Mouse (Mus musculus): ENCODE data around the gene Rara. TPM values are rescaled to one million over a fixed set of nuclear protein-coding genes. Genes with fewer than 3 reads are reported as not detected.
"Not testable (repeated sequence)": the region's sequence is repeated elsewhere in the genome, so short reads cannot be mapped to it uniquely, and the experiment has no call there.

Gene Rara
- total RNA-seq (2021), result 21.8 and 27.7 TPM in 2 replicates
- long read RNA-seq, partial matches to known transcripts, result 5 of 16 reads
- long read RNA-seq, other reads (novel, unspliced or antisense), result 4 of 16 reads

GRCm38 (mm10) chr11:98927438-98928076 is at the start of gene Rara:
Gene Rara, plus strand, starts transcription at chr11:98927818.
- DNase-seq, result no peak

DNA sequence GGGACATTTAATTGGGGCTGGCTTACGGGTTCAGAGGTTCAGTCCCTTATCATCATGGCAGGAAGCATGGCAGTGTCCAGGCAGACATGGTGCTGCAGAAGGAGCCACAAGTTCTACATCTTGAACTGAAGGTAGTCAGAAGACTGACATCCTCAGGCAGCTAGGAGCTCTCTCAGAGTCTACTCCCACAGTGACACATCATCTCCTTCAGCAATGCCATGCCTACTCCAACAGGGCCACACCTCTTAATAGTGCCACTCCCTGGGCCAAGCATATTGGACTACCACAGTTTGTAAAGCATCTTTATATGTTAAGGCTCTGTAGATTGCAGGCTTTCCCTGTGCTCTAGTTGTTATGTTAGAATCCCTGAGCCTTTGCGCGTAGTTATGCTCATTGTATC is 39.9 kb upstream of the Rara start:
- no peak for DNase-seq

DNA sequence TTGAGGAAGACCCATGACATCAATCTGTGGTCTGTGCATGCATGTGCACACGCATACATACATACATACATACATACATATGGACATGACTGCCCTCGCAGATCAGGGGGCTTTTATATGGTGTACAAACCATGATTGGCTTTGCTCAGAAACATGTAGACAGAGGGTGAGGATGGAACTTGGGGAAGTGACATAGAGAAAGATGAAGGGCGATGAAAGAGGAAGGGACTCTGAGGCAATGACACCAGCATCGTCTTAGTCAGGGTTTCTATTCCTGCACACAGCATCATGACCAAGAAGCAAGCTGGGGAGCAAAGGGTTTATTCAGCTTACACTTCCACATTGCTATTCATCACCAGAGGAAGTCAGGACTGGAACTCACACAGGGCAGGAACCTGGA is 38.5 kb upstream of the Rara start:
- DNase-seq, result no peak

DNA sequence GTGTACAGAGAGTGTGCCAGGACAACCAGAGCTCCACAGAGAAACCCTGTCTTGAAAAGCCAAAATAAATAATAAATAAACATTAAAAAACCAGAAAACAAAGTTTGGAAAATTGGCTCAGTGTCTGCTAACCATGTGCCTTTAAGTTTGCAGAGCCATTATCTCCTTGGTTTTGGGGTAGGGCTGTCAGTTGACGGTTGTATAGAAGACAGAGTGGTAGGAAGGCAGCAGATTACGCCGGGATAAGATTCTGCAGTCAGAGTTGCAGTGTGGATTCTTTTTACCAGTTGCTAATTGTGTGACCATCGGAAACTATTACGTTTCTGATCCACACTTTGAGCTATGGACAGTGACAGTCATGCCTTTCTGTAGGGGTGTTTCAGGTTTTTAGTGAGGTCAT is 37.6 kb upstream of the Rara start:
- no peak for DNase-seq

DNA sequence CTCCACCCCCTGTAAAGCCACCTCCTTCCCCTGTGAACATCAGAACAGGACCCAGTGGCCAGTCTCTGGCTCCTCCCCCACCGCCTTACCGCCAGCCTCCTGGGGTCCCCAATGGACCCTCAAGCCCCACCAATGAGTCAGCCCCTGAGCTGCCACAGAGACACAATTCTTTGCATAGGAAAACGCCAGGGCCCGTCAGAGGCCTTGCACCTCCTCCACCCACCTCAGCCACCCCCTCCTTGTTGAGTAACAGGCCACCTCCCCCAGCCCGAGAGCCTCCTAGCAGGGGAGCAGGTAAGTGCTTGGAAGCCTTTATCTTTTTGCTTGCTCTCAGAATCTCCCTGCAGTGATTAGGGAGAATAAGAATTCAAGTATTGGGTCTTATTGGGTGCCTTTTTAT is 35.2 kb upstream of the Rara start:
- DNase-seq, result no peak

DNA sequence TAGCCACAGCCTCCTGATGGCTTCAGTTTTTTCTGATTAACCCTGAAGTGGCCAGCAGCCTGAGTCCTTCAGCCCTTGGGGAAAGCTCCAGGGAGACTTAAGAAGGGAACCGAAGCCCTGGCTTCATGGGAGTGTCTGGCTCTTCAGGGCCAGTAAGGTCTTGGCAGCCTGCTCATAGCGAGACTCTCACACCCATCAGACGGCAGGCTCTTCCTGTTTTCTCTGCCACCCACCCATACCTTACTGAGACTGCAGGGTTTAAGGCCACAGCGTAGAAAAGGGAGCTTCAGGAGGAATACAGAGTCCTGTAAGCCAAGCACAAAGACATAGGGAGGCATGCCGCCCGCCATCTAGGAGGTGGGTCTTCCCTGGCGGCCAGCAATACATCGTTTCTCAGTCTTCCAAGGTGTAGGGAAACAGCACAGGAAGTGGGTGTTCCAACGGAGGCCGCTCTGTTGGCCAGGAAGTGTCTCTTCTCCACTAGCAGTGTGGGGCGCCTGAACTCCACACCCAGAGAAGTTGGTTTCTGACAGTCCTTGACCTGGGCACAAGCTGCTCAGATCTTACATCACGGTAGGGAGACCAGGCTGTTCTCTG is 27.0 kb upstream of the Rara start:
- no peak for DNase-seq

DNA sequence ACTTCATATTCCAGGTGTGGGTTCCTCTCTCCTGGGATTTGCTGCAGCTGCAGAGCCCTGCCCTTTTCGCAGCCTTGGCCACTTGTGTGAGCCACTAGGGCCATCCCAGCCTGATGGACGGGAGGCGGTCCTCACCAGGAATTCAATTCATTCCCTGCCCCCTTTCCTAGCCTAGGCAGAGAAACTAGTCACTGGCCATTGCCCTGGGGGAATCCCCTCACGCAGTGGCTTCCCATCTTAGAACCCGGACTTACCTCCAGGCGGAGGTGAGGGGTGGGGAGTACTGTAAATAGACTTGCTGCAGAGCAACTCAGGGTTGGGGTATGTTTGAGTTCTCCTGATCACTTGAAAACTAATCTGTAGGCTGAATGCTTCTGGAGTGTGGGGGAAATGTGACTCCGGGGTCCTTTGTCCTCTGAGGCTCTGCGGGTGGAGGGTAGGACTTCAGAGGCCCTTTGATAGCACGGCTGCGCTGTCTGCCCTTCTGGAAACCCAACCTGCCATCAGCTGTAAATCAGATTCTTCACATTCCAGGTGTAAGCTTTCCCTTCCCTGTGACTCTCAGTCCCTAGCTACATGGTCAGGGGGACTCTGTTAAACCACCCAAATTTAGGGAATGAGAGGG is 24.9 kb upstream of the Rara start:
- no peak for DNase-seq

DNA sequence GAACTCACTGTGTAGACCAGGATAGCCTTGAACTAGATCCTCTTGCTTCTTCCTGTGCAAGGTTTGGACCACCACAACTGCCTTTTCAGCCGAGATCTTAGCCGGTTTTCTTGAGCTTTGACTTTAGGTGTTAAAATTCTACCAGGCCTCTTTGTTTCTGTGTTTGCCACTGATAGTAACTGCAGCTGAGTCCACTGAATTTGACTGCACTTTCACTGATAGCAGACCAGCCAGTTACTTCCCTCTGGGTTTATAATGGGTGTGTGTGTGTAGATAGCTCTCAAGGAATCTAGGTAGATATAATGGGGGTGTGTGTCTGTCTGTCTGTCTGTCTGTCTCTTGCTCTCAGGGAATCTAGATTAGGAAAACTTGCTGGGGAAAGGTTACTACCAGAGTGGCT is 23.0 kb upstream of the Rara start:
- no peak for DNase-seq

DNA sequence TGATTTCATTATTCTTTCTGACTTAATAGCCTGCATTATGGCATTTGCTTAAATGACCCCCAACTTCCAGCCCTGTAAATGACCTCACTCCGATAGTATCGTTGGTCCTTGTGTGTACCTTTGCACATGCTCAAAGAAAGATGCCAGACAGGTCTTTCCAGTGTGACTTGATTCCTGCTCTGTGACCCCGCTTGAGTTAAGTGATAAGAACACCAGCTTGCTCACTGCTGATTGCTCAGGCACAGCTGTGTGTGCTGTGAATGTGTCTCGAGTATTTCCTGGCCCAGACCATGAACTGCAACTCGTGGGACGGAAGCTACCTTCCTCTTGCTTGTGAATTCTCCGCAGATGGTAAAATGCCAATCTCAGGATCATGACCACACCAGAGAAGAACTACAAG is 22.6 kb upstream of the Rara start:
- no peak for DNase-seq

GRCm38 (mm10) chr11:98905583-98905982 is 22.0 kb upstream of the Rara start:
- DNase-seq, result no peak

- DNase-seq, result no peak
Observed at GRCm38 (mm10) chr11:98907063-98907436, 20.6 kb upstream of the Rara start.

DNA sequence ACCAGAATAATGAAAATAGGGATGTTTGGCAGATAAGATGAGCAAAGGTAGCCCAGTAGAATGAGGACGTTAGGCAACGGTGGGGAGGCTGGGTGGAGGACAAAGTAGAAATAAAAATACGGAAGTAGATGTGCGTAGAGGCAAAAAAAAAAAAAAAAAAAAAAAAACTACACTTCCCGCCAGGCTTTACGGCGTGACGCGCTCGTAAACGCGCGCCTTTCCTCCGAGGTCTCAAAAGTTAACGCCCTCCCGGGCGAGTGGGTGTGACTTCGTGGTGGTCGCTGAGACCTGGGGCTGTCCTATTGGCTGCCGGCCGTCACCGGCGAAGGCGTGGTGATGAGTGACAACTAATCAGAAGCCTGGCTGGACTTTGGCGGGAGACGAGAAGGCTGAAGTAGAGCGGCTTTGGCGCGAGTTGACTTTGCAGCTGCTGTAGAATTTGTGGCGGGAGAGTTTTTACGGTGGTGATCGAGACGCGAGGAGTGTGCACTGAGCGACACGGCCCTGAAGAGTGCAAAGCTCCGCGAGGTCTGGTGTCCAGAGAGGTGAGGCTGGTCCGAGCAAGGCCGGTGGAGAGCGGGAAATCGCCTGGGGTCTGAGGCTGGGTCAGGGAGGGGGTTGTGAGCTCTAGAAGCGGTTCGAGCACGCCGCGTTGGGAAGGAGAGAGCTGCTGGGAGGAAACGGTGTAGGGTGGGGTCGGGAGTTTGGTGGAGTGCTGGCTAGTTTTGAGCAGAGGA is 20.0 kb upstream of the Rara start, which contains the start of gene Cdc6:
Cdc6 (plus strand) TSS at position 365 of the 737 bp plus-strand sequence.
- peak; percentile 94 for DNase-seq

- peak; percentile 54 for DNase-seq
Observed at GRCm38 (mm10) chr11:98909654-98910053, 18.0 kb upstream of the Rara start.

DNA sequence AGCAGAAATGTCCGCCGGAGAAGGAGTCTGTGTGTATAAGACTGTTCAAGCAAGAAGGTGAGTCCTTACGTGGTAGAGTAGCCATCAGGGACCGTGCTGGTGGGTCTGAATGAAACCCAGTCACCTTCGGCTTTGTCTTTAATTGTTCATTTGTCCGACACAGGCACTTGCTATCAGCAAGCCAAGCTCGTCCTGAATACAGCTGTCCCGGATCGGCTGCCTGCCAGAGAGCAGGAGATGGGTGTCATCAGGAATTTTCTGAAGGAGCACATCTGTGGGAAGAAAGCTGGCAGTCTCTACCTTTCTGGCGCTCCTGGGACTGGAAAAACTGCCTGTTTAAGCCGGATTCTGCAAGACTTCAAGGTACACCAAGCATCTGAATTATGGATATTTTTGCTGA is 17.2 kb upstream of the Rara start:
- DNase-seq, result no peak

GRCm38 (mm10) chr11:98911498-98911897 is 16.1 kb upstream of the Rara start:
- DNase-seq, result no peak

DNA sequence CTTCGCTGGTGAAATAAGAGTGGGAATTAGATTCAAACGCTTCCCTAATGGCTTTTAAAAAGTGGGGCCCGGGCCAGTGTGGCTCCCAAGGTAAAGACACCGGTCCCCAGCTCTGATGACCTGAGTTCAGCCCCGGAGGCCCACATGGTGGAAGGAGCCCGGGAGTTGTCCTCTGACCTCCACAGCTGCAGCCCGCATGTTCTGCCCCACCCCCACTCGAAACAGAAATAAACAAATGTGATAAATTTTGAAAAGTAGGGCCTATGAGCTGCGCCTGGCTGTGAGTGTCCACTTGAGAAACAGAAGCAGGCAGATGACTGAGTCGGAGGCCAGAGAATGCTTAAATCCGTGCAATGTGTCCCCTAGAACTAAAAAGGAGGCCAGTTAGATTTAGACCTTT is 13.4 kb upstream of the Rara start:
- DNase-seq, result no peak

- DNase-seq, result not testable (repeated sequence)
Observed at GRCm38 (mm10) chr11:98916376-98916775, 11.2 kb upstream of the Rara start.

GRCm38 (mm10) chr11:98917428-98918005 is 10.1 kb upstream of the Rara start:
- DNase-seq, result no peak

GRCm38 (mm10) chr11:98918231-98918630 is 9.4 kb upstream of the Rara start:
- no peak for DNase-seq

DNA sequence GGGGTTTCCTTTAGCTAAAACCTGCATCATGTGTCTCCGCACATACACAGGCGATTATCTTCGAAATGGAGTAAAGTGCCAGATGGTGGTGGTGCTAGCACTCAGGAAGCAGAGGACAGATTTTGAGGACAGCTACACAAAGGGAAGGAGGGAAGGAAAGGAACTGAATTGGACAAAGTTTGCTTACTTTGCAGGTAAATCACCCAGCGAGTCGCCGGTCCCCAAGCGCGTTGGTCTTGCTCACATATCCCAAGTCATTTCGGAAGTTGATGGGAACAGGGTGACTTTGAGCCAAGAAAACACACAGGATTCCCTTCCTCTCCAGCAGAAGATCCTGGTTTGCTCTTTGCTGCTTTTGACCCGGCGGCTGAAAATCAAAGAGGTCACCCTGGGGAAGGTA is 8.6 kb upstream of the Rara start:
- no peak for DNase-seq

- DNase-seq, result not testable (repeated sequence)
Observed at GRCm38 (mm10) chr11:98921813-98922212, 5.8 kb upstream of the Rara start.

- DNase-seq, result peak; percentile 57
Observed at GRCm38 (mm10) chr11:98922307-98922706, 5.3 kb upstream of the Rara start.

Measured in adrenal gland, postnatal 25 days (tissue).